Mouse (Mus musculus) neural tube, embryonic 15.5 days (tissue): Measurements from ENCODE around the gene Srp68. TPM values are rescaled to one million over a fixed set of nuclear protein-coding genes. Genes with fewer than 3 reads are reported as not detected.

Experiments used
- ATAC-seq: fragments of 200-750 bp; cut with Nextera tagmentation; 2 replicates; pipeline ENCODE4 v1.8.0; 2017; ENCODE audit warnings: mild to moderate bottlenecking, moderate TSS enrichment, moderate library complexity; ENCODE audit not compliant: low FRiP score
- H3K27ac ChIP-seq: fragments of 300-500 bp; sonication (generic); replicated peaks from 2 replicates; pipeline ENCODE4 v1.5.1; 2015; ENCODE audit warnings: mild to moderate bottlenecking, inconsistent platforms
- H3K27me3 ChIP-seq: fragments of 300-500 bp; sonication (generic); replicated peaks from 2 replicates; pipeline ENCODE4 v1.6.1; 2015; ENCODE audit warnings: inconsistent platforms
- H3K36me3 ChIP-seq: fragments of 300-500 bp; sonication (generic); 2 replicates; pipeline ENCODE4 v1.6.1; 2015; ENCODE audit warnings: inconsistent platforms
- H3K4me1 ChIP-seq: fragments of 300-500 bp; sonication (generic); 2 replicates; pipeline ENCODE4 v1.6.1; 2015; ENCODE audit warnings: inconsistent platforms
- H3K4me2 ChIP-seq: fragments of 300-500 bp; sonication (generic); 2 replicates; pipeline ENCODE4 v1.6.1; 2015; ENCODE audit warnings: inconsistent platforms, mild to moderate bottlenecking, moderate library complexity
- H3K4me3 ChIP-seq: fragments of 300-500 bp; sonication (generic); replicated peaks from 2 replicates; pipeline ENCODE4 v1.5.1; 2015; ENCODE audit warnings: mild to moderate bottlenecking, inconsistent platforms
- H3K9ac ChIP-seq: fragments of 300-500 bp; sonication (generic); replicated peaks from 2 replicates; pipeline ENCODE4 v1.6.1; 2015; ENCODE audit warnings: mild to moderate bottlenecking, inconsistent platforms
- H3K9me3 ChIP-seq: fragments of 300-500 bp; sonication (generic); replicated peaks from 2 replicates; pipeline ENCODE4 v1.6.1; 2016; ENCODE audit warnings: inconsistent platforms
- WGBS: fragments of 180-500 bp; shearing (Covaris S2); methylation state at CpG from one replicate; pipeline ENCODE4 v1.1.7; 2015; ENCODE audit warnings: mixed read lengths; 5-methylcytosine and 5-hydroxymethylcytosine counted together
- polyA plus RNA-seq: library from polyadenylated mRNA; unstranded; fragments of >200 nt; fragmentation: Nextera tagmentation; extraction: Ambion mirVana; gene quantifications from 2 replicates; pipeline ENCODE4 v1.2.1, GENCODE M21; 2015

Srp68 gene
- polyA plus RNA-seq, 1 experiment from 2014 or later, result 64.2 TPM

GRCm38 (mm10) chr11:116298221-116298620 is 24.2 kb upstream of the Srp68 start:
- Histone ChIP-seq H3K36me3 (peaks cover 92% of the 10 kb centered on the region), H3K27ac (no peak overlapping the region), H3K4me1 (no peaks in the 10 kb centered on the region), H3K4me2 (no peak overlapping the region), H3K27me3 (no peaks in the 10 kb centered on the region), H3K4me3 (no peak overlapping the region), H3K9me3 (no peaks in the 10 kb centered on the region), H3K9ac (no peak overlapping the region)
- ATAC-seq, result no peak
- WGBS, result 95% methylated on average over 11 of the region's 11 CpGs

- Histone ChIP-seq H3K9ac (no peak overlapping the region), H3K4me3 (no peak overlapping the region), H3K27ac (no peak overlapping the region), H3K27me3 (no peaks in the 10 kb centered on the region), H3K36me3 (peaks cover 90% of the 10 kb centered on the region), H3K9me3 (no peaks in the 10 kb centered on the region), H3K4me2 (no peak overlapping the region), H3K4me1 (no peaks in the 10 kb centered on the region)
- 86% methylated on average over 3 of the region's 3 CpGs for WGBS
- no peak for ATAC-seq
Measured at GRCm38 (mm10) chr11:116297017-116297416, 23.0 kb upstream of the Srp68 start.

- no peak for ATAC-seq
- no peak overlapping the region for H3K9ac ChIP-seq
- 88% methylated on average over 8 of the region's 8 CpGs for WGBS
- H3K9me3 ChIP-seq, result no peaks in the 10 kb centered on the region
- peaks cover 90% of the 10 kb centered on the region for H3K36me3 ChIP-seq
- H3K4me2 ChIP-seq, result no peak overlapping the region
- no peaks in the 10 kb centered on the region for H3K4me1 ChIP-seq
- H3K27me3 ChIP-seq, result no peaks in the 10 kb centered on the region
- H3K4me3 ChIP-seq, result no peak overlapping the region
- H3K27ac ChIP-seq, result no peak overlapping the region
Measured at GRCm38 (mm10) chr11:116296191-116296734, 22.2 kb upstream of the Srp68 start.

GRCm38 (mm10) chr11:116294319-116294718 is 20.3 kb upstream of the Srp68 start:
- Histone ChIP-seq H3K4me3 (no peak overlapping the region), H3K36me3 (peaks cover 90% of the 10 kb centered on the region), H3K9me3 (no peaks in the 10 kb centered on the region), H3K9ac (no peak overlapping the region), H3K27ac (no peak overlapping the region), H3K4me1 (no peaks in the 10 kb centered on the region), H3K27me3 (no peaks in the 10 kb centered on the region), H3K4me2 (no peak overlapping the region)
- 33% methylated on average over 5 of the region's 5 CpGs for WGBS
- ATAC-seq, result no peak

- Histone ChIP-seq H3K36me3 (peaks cover 92% of the 10 kb centered on the region), H3K4me1 (no peaks in the 10 kb centered on the region), H3K9ac (no peak overlapping the region), H3K4me2 (no peak overlapping the region), H3K27me3 (no peaks in the 10 kb centered on the region), H3K9me3 (no peaks in the 10 kb centered on the region), H3K4me3 (no peak overlapping the region), H3K27ac (no peak overlapping the region)
- 83% methylated on average over 12 of the region's 12 CpGs for WGBS
- no peak for ATAC-seq
Measured at GRCm38 (mm10) chr11:116293538-116294137, 19.6 kb upstream of the Srp68 start.

- Histone ChIP-seq H3K4me3 (no peak overlapping the region), H3K9ac (no peak overlapping the region), H3K36me3 (peaks cover 93% of the 10 kb centered on the region), H3K4me2 (no peak overlapping the region), H3K27ac (no peak overlapping the region), H3K9me3 (no peaks in the 10 kb centered on the region), H3K4me1 (no peaks in the 10 kb centered on the region), H3K27me3 (no peaks in the 10 kb centered on the region)
- 94% methylated on average over 13 of the region's 13 CpGs for WGBS
- ATAC-seq, result no peak
Measured at GRCm38 (mm10) chr11:116292401-116292800, 18.4 kb upstream of the Srp68 start.

GRCm38 (mm10) chr11:116290556-116290955 is 16.5 kb upstream of the Srp68 start:
- no peak overlapping the region for H3K4me2 ChIP-seq
- no peak overlapping the region for H3K4me3 ChIP-seq
- peaks cover 2% of the 10 kb centered on the region; the same call in 1 of the 2 replicates for H3K27me3 ChIP-seq
- no peak for ATAC-seq
- no peak overlapping the region for H3K9ac ChIP-seq
- peaks cover 78% of the 10 kb centered on the region for H3K36me3 ChIP-seq
- no peaks in the 10 kb centered on the region for H3K9me3 ChIP-seq
- no peaks in the 10 kb centered on the region for H3K4me1 ChIP-seq
- WGBS, result 79% methylated on average over 8 of the region's 8 CpGs
- H3K27ac ChIP-seq, result no peak overlapping the region

- Histone ChIP-seq H3K4me2 (no peak overlapping the region), H3K4me3 (no peak overlapping the region), H3K4me1 (peaks cover 8% of the 10 kb centered on the region), H3K9ac (no peak overlapping the region), H3K9me3 (no peaks in the 10 kb centered on the region), H3K36me3 (peaks cover 53% of the 10 kb centered on the region), H3K27me3 (peaks cover 34% of the 10 kb centered on the region), H3K27ac (no peak overlapping the region)
- no peak for ATAC-seq
- WGBS, result 79% methylated on average over 5 of the region's 5 CpGs
Measured at GRCm38 (mm10) chr11:116287351-116287750, 13.3 kb upstream of the Srp68 start.

GRCm38 (mm10) chr11:116285770-116286191 is 11.8 kb upstream of the Srp68 start:
- Histone ChIP-seq H3K36me3 (peaks cover 37% of the 10 kb centered on the region), H3K27ac (0 out of 2 replicates have a peak overlapping the region, but pooled peaks have one; percentile 9), H3K4me3 (no peak overlapping the region), H3K4me2 (no peak overlapping the region), H3K9me3 (no peaks in the 10 kb centered on the region), H3K9ac (no peak overlapping the region), H3K4me1 (peaks cover 18% of the 10 kb centered on the region), H3K27me3 (peaks cover 50% of the 10 kb centered on the region)
- ATAC-seq, result no peak
- 69% methylated on average over 7 of the region's 7 CpGs for WGBS

- 68% methylated on average over 6 of the region's 6 CpGs for WGBS
- ATAC-seq, result no peak
- Histone ChIP-seq H3K27me3 (peaks cover 63% of the 10 kb centered on the region), H3K4me1 (peaks cover 18% of the 10 kb centered on the region), H3K4me2 (no peak overlapping the region), H3K9ac (no peak overlapping the region), H3K27ac (no peak overlapping the region), H3K9me3 (no peaks in the 10 kb centered on the region), H3K36me3 (peaks cover 19% of the 10 kb centered on the region), H3K4me3 (no peak overlapping the region)
Measured at GRCm38 (mm10) chr11:116283982-116284381, 10.0 kb upstream of the Srp68 start.

GRCm38 (mm10) chr11:116282912-116283521 is 9.0 kb upstream of the Srp68 start:
- no peak for ATAC-seq
- H3K4me2 ChIP-seq, result peak overlapping the region; percentile 16
- H3K27me3 ChIP-seq, result peaks cover 63% of the 10 kb centered on the region
- peak overlapping the region; percentile 7; the same call in 1 of the 2 replicates for H3K4me3 ChIP-seq
- no peaks in the 10 kb centered on the region for H3K9me3 ChIP-seq
- peaks cover 18% of the 10 kb centered on the region for H3K4me1 ChIP-seq
- WGBS, result 10% methylated on average over 48 of the region's 48 CpGs
- no peak overlapping the region for H3K27ac ChIP-seq
- no peak overlapping the region for H3K9ac ChIP-seq
- peaks cover 10% of the 10 kb centered on the region for H3K36me3 ChIP-seq

GRCm38 (mm10) chr11:116282089-116282488 is 8.1 kb upstream of the Srp68 start:
- 2% methylated on average over 11 of the region's 11 CpGs for WGBS
- no peaks in the 10 kb centered on the region for H3K9me3 ChIP-seq
- H3K9ac ChIP-seq, result no peak overlapping the region
- 0 out of 2 replicates have a peak, but pooled peaks cover under 1% of the 10 kb centered on the region for H3K36me3 ChIP-seq
- H3K27me3 ChIP-seq, result peaks cover 63% of the 10 kb centered on the region
- H3K4me2 ChIP-seq, result peak overlapping the region; percentile 54
- no peak overlapping the region for H3K27ac ChIP-seq
- H3K4me1 ChIP-seq, result peaks cover 18% of the 10 kb centered on the region
- H3K4me3 ChIP-seq, result no peak overlapping the region
- ATAC-seq, result no peak
